Mouse (Mus musculus) thymus, adult 2 months (tissue): ENCODE measurements around the gene Ciz1.

Experiments used
- CTCF ChIP-seq: fragments of 200-500 bp; IDR thresholded peaks from 2 replicates; pipeline ENCODE4 v1.5.1; 2012; ENCODE audit warnings: mild to moderate bottlenecking, control low read depth, low read length, moderate library complexity, borderline replicate concordance; ENCODE audit not compliant: control insufficient read depth, poor library complexity, insufficient read depth; ENCODE audit errors: extremely low read depth
- POLR2A ChIP-seq: fragments of 200-500 bp; IDR thresholded peaks from 2 replicates; pipeline ENCODE4 v1.6.1; 2012; ENCODE audit warnings: mild to moderate bottlenecking, low read length, control low read depth, moderate library complexity; ENCODE audit not compliant: control insufficient read depth, poor library complexity, insufficient read depth; ENCODE audit errors: extremely low read depth

DNA sequence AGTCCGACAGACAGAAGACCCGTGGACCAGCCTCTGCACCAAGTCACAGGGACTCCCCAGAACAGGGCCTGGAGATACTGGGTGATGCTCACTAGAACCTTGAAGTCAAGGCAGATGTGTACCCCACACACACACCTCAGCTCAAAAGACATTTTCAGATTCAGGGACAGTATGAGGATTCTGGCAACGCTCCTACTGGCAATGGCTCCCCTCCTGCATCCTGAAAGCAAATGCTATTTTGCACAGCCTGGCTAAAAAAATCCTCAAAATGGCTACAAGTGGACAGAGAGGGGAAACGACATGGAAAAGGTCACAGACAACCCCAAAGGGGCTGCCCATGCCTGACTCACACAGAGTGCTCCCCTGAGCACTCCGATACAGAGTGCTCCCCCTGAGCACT is 20.0 kb upstream of the Ciz1 start:
- TF ChIP-seq CTCF: no peak
- TF ChIP-seq POLR2A: no peak
